Mouse (Mus musculus) mesoderm, embryonic 11.5 days (tissue): ENCODE results near the gene Nol9.

Experiments used
- DNase-seq: peaks from one replicate; pipeline ENCODE4 v3.0.0-alpha.2; 2012; ENCODE audit warnings: low read depth, low spot score

Gene Nol9

GRCm38 (mm10) chr4:152038985-152039830 lies at the start of gene Nol9:
Gene Nol9 (plus strand): TSS chr4:152039321.
- peak; percentile 95 for DNase-seq

DNA sequence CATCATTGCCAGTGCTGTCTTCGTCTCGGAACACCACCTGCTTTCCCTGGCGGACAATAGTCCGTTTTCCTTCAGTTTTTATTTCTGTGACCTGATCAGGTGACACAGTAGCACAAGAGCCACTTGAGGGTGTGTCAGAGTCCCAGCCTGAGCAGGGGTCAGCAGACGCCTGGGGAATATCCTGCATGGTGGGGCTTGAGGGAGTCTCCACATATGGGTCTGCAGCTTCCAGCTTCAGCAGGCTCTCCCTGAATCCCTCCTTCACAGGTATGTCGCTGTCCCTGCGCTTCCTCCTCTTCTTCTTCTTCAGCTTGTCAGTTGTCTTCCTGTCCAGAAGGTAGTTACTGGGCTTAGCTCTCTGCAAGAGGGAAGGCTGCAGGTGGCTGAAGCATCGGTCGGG lies 47.0 kb upstream of the Nol9 start:
- DNase-seq = no peak

DNA sequence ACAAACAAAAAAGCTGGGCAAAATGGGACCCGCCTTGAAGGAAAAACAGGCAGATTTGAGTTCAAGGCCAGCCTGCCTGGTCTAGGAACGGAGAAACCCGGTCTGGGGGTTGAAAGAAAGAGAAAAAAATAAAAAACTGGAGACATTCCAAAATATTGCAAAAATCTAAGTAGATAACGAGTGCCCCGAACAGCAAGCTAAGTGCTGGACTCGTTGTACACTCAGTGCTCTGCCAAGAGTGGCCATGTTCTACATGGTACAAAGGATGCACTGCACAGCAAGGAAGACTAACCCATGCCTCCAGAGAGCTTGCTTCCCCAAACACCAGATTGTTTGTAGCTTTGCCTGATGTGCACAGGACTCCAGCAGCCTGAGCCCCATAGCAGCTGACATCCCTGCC lies 46.1 kb upstream of the Nol9 start:
- no peak for DNase-seq

DNA sequence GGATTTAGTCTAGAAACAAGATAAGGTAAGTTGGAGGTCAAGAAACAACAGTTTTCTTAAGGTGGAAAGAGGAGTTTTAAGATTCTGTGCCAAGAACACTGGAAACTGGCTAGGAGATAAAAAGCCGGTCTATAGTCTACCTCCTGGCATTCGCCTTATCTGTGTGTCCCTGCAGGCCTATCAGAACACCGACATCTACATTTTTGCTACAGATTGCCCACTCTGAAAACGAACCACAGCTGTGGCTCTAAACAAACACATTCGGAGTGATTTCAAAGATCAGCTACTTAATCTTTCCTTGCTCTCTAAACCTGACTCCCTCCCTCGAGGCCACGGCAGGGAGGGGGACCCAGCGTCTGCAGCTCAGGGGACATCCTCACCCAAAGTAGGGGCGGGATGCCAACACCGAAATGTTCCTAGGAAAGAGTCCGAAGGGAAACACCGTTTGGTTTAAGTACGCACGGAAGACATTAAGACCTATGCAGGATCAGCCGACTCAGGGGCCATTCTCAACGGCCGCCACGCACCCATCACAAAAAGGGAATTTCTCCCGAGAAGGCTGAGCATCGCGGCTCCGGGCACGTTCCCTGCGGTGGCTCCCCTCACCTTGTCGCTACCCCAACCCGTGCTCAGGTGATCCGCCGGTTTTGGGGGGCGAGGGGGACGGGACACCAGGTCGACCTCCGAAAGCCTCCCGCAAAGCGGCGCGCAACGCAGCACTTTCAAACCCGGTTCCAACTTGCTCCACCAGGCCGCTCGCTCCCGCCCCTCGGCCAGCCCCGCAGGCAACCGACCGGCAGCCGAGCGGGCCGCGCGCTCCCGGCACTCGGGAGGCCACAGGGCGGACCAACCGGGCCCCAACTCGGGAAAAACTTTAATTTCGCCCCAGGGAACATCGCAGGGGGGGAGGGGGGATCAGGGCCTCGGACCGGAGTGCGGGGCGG lies 44.6 kb upstream of the Nol9 start:
- DNase-seq = no peak

DNA sequence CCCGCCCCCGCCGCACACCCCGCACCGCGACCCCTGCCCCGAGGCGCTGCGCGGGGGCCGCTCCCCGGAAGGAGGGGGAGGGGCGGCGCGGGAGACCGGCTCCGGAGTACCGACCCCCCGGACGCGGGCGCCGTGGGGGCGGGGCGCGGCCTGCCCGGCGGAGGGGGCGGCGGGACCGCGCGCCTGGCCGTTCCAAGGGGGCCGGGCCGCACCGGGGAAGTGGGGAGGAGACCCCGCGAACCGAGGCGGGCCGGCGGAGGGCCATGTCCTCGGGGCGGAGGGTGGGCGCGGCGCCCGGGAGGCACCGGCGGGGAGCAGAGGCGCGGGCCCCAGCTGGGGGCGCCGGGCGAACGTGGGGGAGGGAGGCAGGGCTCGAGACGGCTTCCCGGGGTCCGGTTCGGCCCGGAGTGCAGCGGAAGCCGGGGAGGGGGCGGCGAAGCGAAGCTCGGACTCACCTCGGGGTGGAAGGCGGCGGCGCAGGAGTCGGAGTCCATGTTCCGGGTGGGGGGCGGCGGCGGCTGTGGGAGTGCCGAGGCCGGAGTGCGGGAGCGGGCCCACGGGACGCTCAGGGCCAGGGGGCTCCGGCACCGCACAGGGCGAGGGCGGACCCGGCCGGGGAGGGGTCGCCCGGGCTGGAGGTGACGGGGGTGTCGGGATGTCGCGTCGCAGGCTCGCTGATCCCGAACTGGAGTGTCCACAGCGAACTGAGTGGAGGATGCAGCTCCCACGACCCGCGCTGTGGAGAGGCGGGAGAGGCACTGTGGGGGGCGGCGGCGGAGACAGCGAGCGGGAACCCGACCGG lies 43.5 kb upstream of the Nol9 start:
- DNase-seq = no peak

- DNase-seq = peak; percentile 100
Measured at GRCm38 (mm10) chr4:151996173-151996950, 42.8 kb upstream of the Nol9 start, which contains the start of gene Phf13. Gene Phf13 (minus strand): TSS chr4:151996258.

DNA sequence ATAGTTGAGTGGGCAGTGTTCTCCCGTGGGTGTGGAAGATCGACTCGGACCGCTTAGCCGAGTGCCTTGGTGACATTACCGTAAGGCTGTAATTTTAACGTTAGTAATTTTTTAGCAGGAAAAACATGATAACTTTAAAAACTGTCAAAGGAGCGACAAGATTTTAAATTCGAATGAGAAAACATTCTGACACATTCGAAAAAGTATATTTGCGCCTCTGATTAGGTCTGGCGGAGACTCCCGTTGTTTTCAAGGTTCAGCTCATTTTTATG lies 42.2 kb upstream of the Nol9 start:
- no peak for DNase-seq

DNA sequence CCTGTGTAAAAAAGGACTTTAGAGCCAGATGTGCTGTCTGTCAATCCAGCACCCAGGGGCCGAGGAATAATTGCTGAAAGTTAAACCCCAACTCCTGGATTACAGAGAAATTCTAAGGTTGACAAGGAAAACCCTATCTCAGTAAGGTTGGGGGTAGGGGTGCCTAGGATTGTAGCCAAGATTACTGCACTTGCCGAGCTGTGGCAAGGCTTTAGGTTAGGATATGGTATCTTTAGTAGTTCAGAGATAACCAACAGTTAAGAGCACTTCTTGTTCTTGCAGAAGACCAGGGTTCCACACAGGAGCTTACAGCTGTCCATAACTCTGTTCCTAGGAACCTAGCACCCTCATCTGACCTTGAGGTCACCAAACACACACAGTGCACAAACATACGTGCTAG lies 41.4 kb upstream of the Nol9 start:
- DNase-seq = no peak

DNA sequence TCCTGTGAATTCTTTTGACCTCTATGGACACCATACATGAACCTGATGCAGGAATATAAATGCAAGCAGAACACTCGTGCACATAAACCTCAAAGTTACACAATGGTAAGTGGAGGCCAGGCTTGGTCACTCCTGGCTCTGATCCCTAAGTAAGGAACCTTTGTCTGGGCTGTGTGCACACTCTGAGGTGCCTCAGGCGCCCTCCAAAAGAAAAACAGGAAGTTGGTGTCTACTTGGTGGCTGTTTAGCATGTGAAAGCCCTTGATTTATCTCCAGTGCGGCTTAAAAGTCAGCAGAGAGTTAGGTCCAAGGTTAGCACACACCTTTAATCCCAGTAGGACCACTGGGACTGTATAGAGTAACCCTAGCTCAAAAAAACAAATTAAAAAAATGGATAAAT lies 39.6 kb upstream of the Nol9 start:
- no peak for DNase-seq

DNA sequence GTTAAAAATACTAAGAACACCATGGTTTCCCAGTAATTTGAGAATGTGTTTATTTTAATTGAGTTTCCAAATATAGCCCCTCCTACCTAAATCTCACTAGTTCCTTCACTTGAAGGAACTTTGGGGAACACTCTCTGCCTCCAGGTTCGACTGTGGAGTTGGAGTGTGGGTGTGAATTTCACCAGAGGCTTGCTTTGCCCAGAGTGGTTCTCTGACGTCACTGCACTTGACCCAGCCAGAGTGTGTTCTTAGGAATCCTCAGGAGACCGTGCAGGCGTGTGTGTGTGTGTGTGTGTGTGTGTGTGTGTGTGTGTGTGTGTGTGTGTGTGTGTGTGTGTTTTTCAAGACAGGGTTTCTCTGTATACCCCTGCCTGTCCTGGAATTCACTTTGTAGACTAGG lies 38.2 kb upstream of the Nol9 start:
- no peak for DNase-seq

- no peak for DNase-seq
Measured at GRCm38 (mm10) chr4:152001335-152001734, 37.8 kb upstream of the Nol9 start.

DNA sequence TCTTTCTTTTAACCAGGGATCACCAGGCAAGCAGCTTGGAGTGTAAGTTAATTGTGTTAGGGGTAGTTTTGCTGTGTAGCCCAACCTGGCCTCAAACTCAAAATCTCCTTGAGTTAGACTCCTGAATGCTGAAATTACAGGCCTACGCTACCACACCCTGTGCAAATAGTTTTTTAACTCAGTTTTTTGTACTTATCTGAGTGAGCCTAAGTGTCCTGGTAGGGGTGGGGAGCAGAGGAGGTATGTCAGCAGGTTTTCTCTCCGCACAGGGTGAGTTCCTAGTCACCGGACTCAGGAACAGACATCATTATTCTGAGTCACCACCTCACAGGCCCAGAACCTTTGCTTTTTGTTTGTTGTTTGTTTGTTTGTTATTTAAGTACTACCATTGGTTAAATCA lies 37.1 kb upstream of the Nol9 start:
- no peak for DNase-seq

DNA sequence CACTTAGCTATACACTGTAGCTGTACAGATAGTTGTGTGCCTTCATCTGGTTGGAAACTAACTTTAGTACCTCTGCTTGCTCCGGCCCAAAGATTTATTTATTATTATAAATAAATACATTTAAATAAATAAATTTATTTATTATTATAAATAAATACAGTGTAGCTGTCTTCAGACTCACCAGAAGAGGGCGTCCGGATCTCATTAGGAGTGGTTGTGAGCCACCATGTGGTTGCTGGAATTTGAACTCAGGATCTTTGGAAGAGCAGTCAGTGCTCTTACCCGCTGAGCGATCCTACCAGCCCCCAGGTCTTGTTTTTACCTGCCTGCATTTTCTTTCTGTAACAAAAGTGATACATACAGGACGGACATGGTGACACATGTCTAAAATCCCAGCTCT lies 33.0 kb upstream of the Nol9 start:
- no peak for DNase-seq

- DNase-seq = no peak
Measured at GRCm38 (mm10) chr4:152006812-152007211, 32.3 kb upstream of the Nol9 start.

DNA sequence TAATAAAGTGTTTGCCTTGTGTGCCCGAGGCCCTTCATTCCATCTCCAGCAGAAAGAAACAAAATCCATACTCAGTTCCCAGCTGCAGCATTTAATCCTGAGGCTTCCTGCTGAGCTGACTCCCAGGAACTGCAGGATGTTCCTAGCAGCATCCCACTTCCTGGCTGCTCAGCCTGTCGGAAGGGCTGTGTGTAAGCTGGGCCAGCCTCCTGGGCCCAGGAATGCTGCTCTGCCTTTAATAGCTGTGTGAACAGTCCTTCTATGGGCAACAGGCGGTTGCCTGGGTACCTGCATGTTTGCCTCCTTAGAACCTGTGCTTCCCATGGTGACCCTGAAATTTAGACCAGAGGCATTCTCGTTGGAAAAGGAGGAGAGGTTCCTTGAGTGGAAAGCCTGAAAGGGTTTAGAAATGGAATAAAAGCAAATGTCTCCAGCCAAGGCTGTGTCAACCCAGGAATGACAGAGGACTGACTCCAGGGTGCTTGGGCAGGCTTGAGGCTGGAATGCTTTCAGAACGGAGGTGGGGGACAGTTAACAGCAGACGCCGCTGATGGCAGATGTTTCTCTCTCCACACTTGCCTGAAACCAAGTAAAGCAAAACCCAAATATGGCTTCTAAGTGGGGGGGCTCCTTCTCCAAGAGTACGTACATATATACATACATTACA lies 31.5 kb upstream of the Nol9 start:
- DNase-seq = peak; percentile 50

DNA sequence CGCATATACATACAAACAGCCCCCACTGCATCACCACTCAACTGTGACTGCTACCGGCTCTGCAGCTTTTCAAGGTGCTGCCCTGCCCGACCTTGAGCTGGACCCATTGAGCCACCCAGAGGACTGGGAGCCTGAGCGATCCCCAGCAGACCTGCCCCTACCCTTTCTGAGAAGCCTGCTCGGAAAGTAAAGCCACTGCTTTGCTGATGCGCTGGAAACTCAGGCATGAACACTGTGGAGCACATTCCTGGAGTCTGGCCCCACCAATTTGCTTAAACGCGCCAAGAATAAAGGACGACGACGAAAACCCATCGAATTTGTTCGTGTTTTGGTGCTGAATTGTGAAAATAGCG lies 31.0 kb upstream of the Nol9 start:
- no peak for DNase-seq

- peak; percentile 94 for DNase-seq
Measured at GRCm38 (mm10) chr4:152008622-152009075, 30.5 kb upstream of the Nol9 start, which contains the start of gene Klhl21. Gene Klhl21 (plus strand): TSS chr4:152008803.

GRCm38 (mm10) chr4:152009076-152010051 lies 29.8 kb upstream of the Nol9 start:
- peak; percentile 54 for DNase-seq

GRCm38 (mm10) chr4:152010091-152010706 lies 28.9 kb upstream of the Nol9 start:
- no peak for DNase-seq
